Mouse (Mus musculus) E14TG2a.4 (cell line): ENCODE data around the gene Zfhx3.

Experiments used
- CTCF ChIP-seq: conservative IDR thresholded peaks from 2 replicates; pipeline ENCODE4 v1.5.1; 2014; ENCODE audit warnings: low read length
- NANOG ChIP-seq: IDR thresholded peaks from 2 replicates; pipeline ENCODE4 v1.6.1; 2014; ENCODE audit warnings: borderline replicate concordance, low read length, mixed read lengths
- POU5F1 ChIP-seq: IDR thresholded peaks from 2 replicates; pipeline ENCODE4 v1.6.1; 2014; ENCODE audit warnings: low read length, borderline replicate concordance

DNA sequence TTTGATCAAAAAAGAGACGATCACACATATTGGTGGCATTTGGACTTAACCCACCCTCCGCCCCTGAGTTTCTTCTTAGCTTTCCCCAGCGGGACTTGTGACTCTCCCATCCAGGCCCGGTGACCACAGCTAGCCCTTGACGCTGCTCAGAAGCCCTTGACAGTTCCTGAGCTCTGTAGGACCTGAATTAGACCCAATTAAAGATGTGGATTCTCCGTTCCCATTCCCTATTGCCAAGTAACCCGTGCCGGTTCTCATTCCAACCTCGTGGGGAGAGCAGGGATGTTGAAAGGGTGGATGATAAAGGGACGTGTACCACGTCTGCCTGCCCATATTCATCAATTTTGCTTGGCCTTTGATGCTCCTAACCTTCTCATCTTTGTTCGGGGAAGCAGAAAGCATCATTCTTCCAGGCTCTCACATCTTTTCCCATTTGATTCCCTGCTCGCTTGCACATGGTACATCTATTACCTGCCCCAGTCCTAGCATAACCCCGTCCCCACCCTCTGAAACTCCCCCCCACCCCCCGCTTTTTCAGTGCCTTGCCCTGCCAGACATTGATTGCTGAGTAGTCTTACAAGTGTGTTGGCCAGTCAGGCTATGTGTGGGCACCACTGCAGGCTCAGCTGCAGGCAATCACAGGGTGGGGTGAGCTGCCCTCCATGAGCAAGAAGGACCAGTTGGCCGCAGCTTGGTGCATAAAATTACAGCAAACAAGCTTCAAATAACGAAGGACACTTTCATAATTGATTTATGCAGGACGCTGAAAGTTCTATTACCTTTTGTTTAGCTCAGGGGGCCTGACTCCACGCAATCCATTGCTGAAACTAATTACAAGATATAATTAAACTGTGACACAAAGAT lies 525.0 kb downstream of the Zfhx3 start:
- TF ChIP-seq CTCF (no peak), POU5F1 (no peak), NANOG (no peak)
